Mouse (Mus musculus): ENCODE measurements around the gene Fgfr2. TPM values are rescaled to one million over a fixed set of nuclear protein-coding genes. Genes with fewer than 3 reads are reported as not detected.

The Fgfr2 gene
- polyA plus RNA-seq, 1 experiment from 2014 or later: 11.4 TPM

- Histone ChIP-seq H3K36me3 (ENCODE audit: control insufficient read depth, insufficient read depth) (no peaks in the 10 kb centered on the region), H3K4me3 (ENCODE audit: low read depth, low read length) (no peak overlapping the region), H3K27ac (ENCODE audit: low read length) (no peak overlapping the region), H3K9ac (ENCODE audit: low read depth, low read length) (no peak overlapping the region), H3K9me3 (replicated peaks; ENCODE audit: control insufficient read depth, low read length) (0 out of 2 replicates have a peak, but pooled peaks cover 3% of the 10 kb centered on the region), H3K4me2 (ENCODE audit: low read depth, low read length) (no peak overlapping the region), H3K27me3 (ENCODE audit: control insufficient read depth, insufficient read depth, low read depth, low read length) (no peaks in the 10 kb centered on the region), H3K4me1 (ENCODE audit: control insufficient read depth, low read depth, low read length) (no peaks in the 10 kb centered on the region)
- ATAC-seq (ENCODE audit: low read depth): no peak
- WGBS (ENCODE audit: insufficient replicate concordance): 65% methylated on average over 5 of the region's 5 CpGs
Measured at GRCm38 (mm10) chr7:130662250-130662649, 2460.9 kb downstream of the Fgfr2 start.

GRCm38 (mm10) chr7:130659129-130659528 is 2464.0 kb downstream of the Fgfr2 start:
- Histone ChIP-seq H3K27ac (ENCODE audit: low read length) (no peak overlapping the region), H3K9ac (ENCODE audit: low read depth, low read length) (no peak overlapping the region), H3K4me3 (ENCODE audit: low read depth, low read length) (no peak overlapping the region), H3K27me3 (ENCODE audit: control insufficient read depth, insufficient read depth, low read depth, low read length) (no peaks in the 10 kb centered on the region), H3K36me3 (ENCODE audit: control insufficient read depth, insufficient read depth) (no peaks in the 10 kb centered on the region), H3K9me3 (replicated peaks; ENCODE audit: control insufficient read depth, low read length) (no peaks in the 10 kb centered on the region), H3K4me1 (ENCODE audit: control insufficient read depth, low read depth, low read length) (peaks cover 5% of the 10 kb centered on the region), H3K4me2 (ENCODE audit: low read depth, low read length) (no peak overlapping the region)
- no peak for ATAC-seq (ENCODE audit: low read depth)
- 54% methylated on average over 5 of the region's 5 CpGs for WGBS (ENCODE audit: insufficient replicate concordance)

- Histone ChIP-seq H3K27ac (ENCODE audit: low read length) (no peak overlapping the region), H3K9me3 (replicated peaks; ENCODE audit: control insufficient read depth, low read length) (no peaks in the 10 kb centered on the region), H3K4me3 (ENCODE audit: low read depth, low read length) (no peak overlapping the region), H3K9ac (ENCODE audit: low read depth, low read length) (no peak overlapping the region), H3K4me1 (ENCODE audit: control insufficient read depth, low read depth, low read length) (peaks cover 8% of the 10 kb centered on the region), H3K27me3 (ENCODE audit: control insufficient read depth, insufficient read depth, low read depth, low read length) (no peaks in the 10 kb centered on the region), H3K36me3 (ENCODE audit: control insufficient read depth, insufficient read depth) (no peaks in the 10 kb centered on the region), H3K4me2 (ENCODE audit: low read depth, low read length) (no peak overlapping the region)
- ATAC-seq (ENCODE audit: low read depth): no peak
- WGBS (ENCODE audit: insufficient replicate concordance): 38% methylated on average over 12 of the region's 13 CpGs
Measured at GRCm38 (mm10) chr7:130657751-130658150, 2465.4 kb downstream of the Fgfr2 start.

GRCm38 (mm10) chr7:130656965-130657364 is 2466.2 kb downstream of the Fgfr2 start:
- H3K27ac ChIP-seq (ENCODE audit: low read length): no peak overlapping the region
- H3K36me3 ChIP-seq (ENCODE audit: control insufficient read depth, insufficient read depth): no peaks in the 10 kb centered on the region
- no peak overlapping the region for H3K9ac ChIP-seq (ENCODE audit: low read depth, low read length)
- H3K9me3 ChIP-seq (replicated peaks; ENCODE audit: control insufficient read depth, low read length): no peaks in the 10 kb centered on the region
- peaks cover 8% of the 10 kb centered on the region for H3K4me1 ChIP-seq (ENCODE audit: control insufficient read depth, low read depth, low read length)
- H3K4me3 ChIP-seq (ENCODE audit: low read depth, low read length): no peak overlapping the region
- H3K27me3 ChIP-seq (ENCODE audit: control insufficient read depth, insufficient read depth, low read depth, low read length): no peaks in the 10 kb centered on the region
- 73% methylated on average over 8 of the region's 8 CpGs for WGBS (ENCODE audit: insufficient replicate concordance)
- ATAC-seq (ENCODE audit: low read depth): no peak
- H3K4me2 ChIP-seq (ENCODE audit: low read depth, low read length): no peak overlapping the region

GRCm38 (mm10) chr7:130654562-130654961 is 2468.6 kb downstream of the Fgfr2 start:
- Histone ChIP-seq H3K9me3 (replicated peaks; ENCODE audit: control insufficient read depth, low read length) (no peaks in the 10 kb centered on the region), H3K9ac (ENCODE audit: low read depth, low read length) (no peak overlapping the region), H3K4me2 (ENCODE audit: low read depth, low read length) (no peak overlapping the region), H3K27ac (ENCODE audit: low read length) (no peak overlapping the region), H3K4me1 (ENCODE audit: control insufficient read depth, low read depth, low read length) (peaks cover 8% of the 10 kb centered on the region), H3K4me3 (ENCODE audit: low read depth, low read length) (no peak overlapping the region), H3K36me3 (ENCODE audit: control insufficient read depth, insufficient read depth) (no peaks in the 10 kb centered on the region), H3K27me3 (ENCODE audit: control insufficient read depth, insufficient read depth, low read depth, low read length) (no peaks in the 10 kb centered on the region)
- WGBS (ENCODE audit: insufficient replicate concordance): 36% methylated on average over 2 of the region's 2 CpGs
- ATAC-seq (ENCODE audit: low read depth): peak; percentile 56; the same call in 1 of the 2 replicates

GRCm38 (mm10) chr7:130653036-130653555 is 2470.1 kb downstream of the Fgfr2 start:
- no peaks in the 10 kb centered on the region for H3K36me3 ChIP-seq (ENCODE audit: control insufficient read depth, insufficient read depth)
- no peaks in the 10 kb centered on the region for H3K9me3 ChIP-seq (replicated peaks; ENCODE audit: control insufficient read depth, low read length)
- H3K27ac ChIP-seq (ENCODE audit: low read length): no peak overlapping the region
- H3K9ac ChIP-seq (ENCODE audit: low read depth, low read length): no peak overlapping the region
- peaks cover 8% of the 10 kb centered on the region for H3K4me1 ChIP-seq (ENCODE audit: control insufficient read depth, low read depth, low read length)
- no peak overlapping the region for H3K4me2 ChIP-seq (ENCODE audit: low read depth, low read length)
- no peak for ATAC-seq (ENCODE audit: low read depth)
- H3K4me3 ChIP-seq (ENCODE audit: low read depth, low read length): no peak overlapping the region
- WGBS (ENCODE audit: insufficient replicate concordance): 59% methylated on average over 6 of the region's 6 CpGs
- H3K27me3 ChIP-seq (ENCODE audit: control insufficient read depth, insufficient read depth, low read depth, low read length): no peaks in the 10 kb centered on the region

- no peak overlapping the region for H3K4me2 ChIP-seq (ENCODE audit: low read depth, low read length)
- ATAC-seq (ENCODE audit: low read depth): no peak
- H3K4me1 ChIP-seq (ENCODE audit: control insufficient read depth, low read depth, low read length): peaks cover 8% of the 10 kb centered on the region
Measured at GRCm38 (mm10) chr7:130650621-130651020, 2472.5 kb downstream of the Fgfr2 start.

GRCm38 (mm10) chr7:130649257-130649656 is 2473.9 kb downstream of the Fgfr2 start:
- Histone ChIP-seq H3K9ac (ENCODE audit: low read depth, low read length) (no peak overlapping the region), H3K4me3 (ENCODE audit: low read depth, low read length) (no peak overlapping the region), H3K4me2 (ENCODE audit: low read depth, low read length) (no peak overlapping the region), H3K27ac (ENCODE audit: low read length) (no peak overlapping the region), H3K9me3 (replicated peaks; ENCODE audit: control insufficient read depth, low read length) (no peaks in the 10 kb centered on the region), H3K27me3 (ENCODE audit: control insufficient read depth, insufficient read depth, low read depth, low read length) (no peaks in the 10 kb centered on the region), H3K4me1 (ENCODE audit: control insufficient read depth, low read depth, low read length) (peaks cover 7% of the 10 kb centered on the region), H3K36me3 (ENCODE audit: control insufficient read depth, insufficient read depth) (no peaks in the 10 kb centered on the region)
- no peak for ATAC-seq (ENCODE audit: low read depth)
- 45% methylated on average over 7 of the region's 7 CpGs for WGBS (ENCODE audit: insufficient replicate concordance)

More at GRCm38 (mm10) chr7:130650621-130651020, 2472.5 kb downstream of the Fgfr2 start:
- H3K27me3 ChIP-seq (ENCODE audit: control insufficient read depth, insufficient read depth, low read depth, low read length): no peaks in the 10 kb centered on the region
- WGBS (ENCODE audit: insufficient replicate concordance): 70% methylated on average over 5 of the region's 5 CpGs
- H3K27ac ChIP-seq (ENCODE audit: low read length): no peak overlapping the region
- H3K36me3 ChIP-seq (ENCODE audit: control insufficient read depth, insufficient read depth): no peaks in the 10 kb centered on the region
- H3K9me3 ChIP-seq (replicated peaks; ENCODE audit: control insufficient read depth, low read length): no peaks in the 10 kb centered on the region
- no peak overlapping the region for H3K4me3 ChIP-seq (ENCODE audit: low read depth, low read length)
- no peak overlapping the region for H3K9ac ChIP-seq (ENCODE audit: low read depth, low read length)

- Histone ChIP-seq H3K36me3 (ENCODE audit: control insufficient read depth, insufficient read depth) (no peaks in the 10 kb centered on the region), H3K9me3 (replicated peaks; ENCODE audit: control insufficient read depth, low read length) (no peaks in the 10 kb centered on the region), H3K4me3 (ENCODE audit: low read depth, low read length) (no peak overlapping the region), H3K9ac (ENCODE audit: low read depth, low read length) (no peak overlapping the region), H3K4me2 (ENCODE audit: low read depth, low read length) (no peak overlapping the region), H3K27ac (ENCODE audit: low read length) (no peak overlapping the region), H3K4me1 (ENCODE audit: control insufficient read depth, low read depth, low read length) (peaks cover 3% of the 10 kb centered on the region), H3K27me3 (ENCODE audit: control insufficient read depth, insufficient read depth, low read depth, low read length) (no peaks in the 10 kb centered on the region)
- 49% methylated on average over 4 of the region's 4 CpGs for WGBS (ENCODE audit: insufficient replicate concordance)
- no peak for ATAC-seq (ENCODE audit: low read depth)
Measured at GRCm38 (mm10) chr7:130648061-130648460, 2475.1 kb downstream of the Fgfr2 start.
